Mouse (Mus musculus) intestine, embryonic 15.5 days (tissue): Measurements from ENCODE around the gene Sorcs2. TPM values are rescaled to one million over a fixed set of nuclear protein-coding genes. Genes with fewer than 3 reads are reported as not detected.

ENCODE experiments used
- ATAC-seq: fragments of 200-750 bp; cut with Nextera tagmentation; 2 replicates; pipeline ENCODE4 v1.8.0; 2017; ENCODE audit warnings: moderate TSS enrichment, moderate library complexity
- H3K27ac ChIP-seq: fragments of 300-500 bp; sonication (generic); 2 replicates; pipeline ENCODE4 v1.5.1; 2015; ENCODE audit warnings: mild to moderate bottlenecking, inconsistent platforms
- H3K27me3 ChIP-seq: fragments of 300-500 bp; sonication (generic); replicated peaks from 2 replicates; pipeline ENCODE4 v1.6.1; 2015; ENCODE audit warnings: inconsistent platforms
- H3K36me3 ChIP-seq: fragments of 300-500 bp; sonication (generic); 2 replicates; pipeline ENCODE4 v1.6.1; 2015; ENCODE audit warnings: inconsistent platforms
- H3K4me1 ChIP-seq: fragments of 300-500 bp; sonication (generic); replicated peaks from 2 replicates; pipeline ENCODE4 v1.6.1; 2015; ENCODE audit warnings: inconsistent platforms
- H3K4me2 ChIP-seq: fragments of 300-500 bp; sonication (generic); replicated peaks from 2 replicates; pipeline ENCODE4 v1.6.1; 2015; ENCODE audit warnings: mild to moderate bottlenecking, inconsistent platforms
- H3K4me3 ChIP-seq: fragments of 300-500 bp; sonication (generic); replicated peaks from 2 replicates; pipeline ENCODE4 v1.5.1; 2015; ENCODE audit warnings: inconsistent platforms
- H3K9ac ChIP-seq: fragments of 300-500 bp; sonication (generic); 2 replicates; pipeline ENCODE4 v1.6.1; 2015; ENCODE audit warnings: inconsistent platforms
- H3K9me3 ChIP-seq: fragments of 300-500 bp; sonication (generic); 2 replicates; pipeline ENCODE4 v1.6.1; 2016; ENCODE audit warnings: inconsistent platforms
- WGBS: fragments of 180-500 bp; shearing (Covaris S2); methylation state at CpG from one replicate; pipeline ENCODE4 v1.1.7; 2015; 5-methylcytosine and 5-hydroxymethylcytosine counted together
- polyA plus RNA-seq: library from polyadenylated mRNA; unstranded; fragments of >200 nt; fragmentation: Nextera tagmentation; extraction: Ambion mirVana; gene quantifications from 2 replicates; pipeline ENCODE4 v1.2.1, GENCODE M21; 2015

Sorcs2 gene
- polyA plus RNA-seq, 1 experiment from 2014 or later = 9.6 TPM

- H3K9me3 ChIP-seq = no peaks in the 10 kb centered on the region
- no peaks in the 10 kb centered on the region for H3K36me3 ChIP-seq
- 72% methylated on average over 7 of the region's 7 CpGs for WGBS
- no peak overlapping the region for H3K27ac ChIP-seq
- no peak overlapping the region for H3K4me2 ChIP-seq
- ATAC-seq = no peak
- H3K4me1 ChIP-seq = 0 out of 2 replicates have a peak, but pooled peaks cover 2% of the 10 kb centered on the region
- no peak overlapping the region for H3K9ac ChIP-seq
- no peaks in the 10 kb centered on the region for H3K27me3 ChIP-seq
- H3K4me3 ChIP-seq = no peak overlapping the region
These were observed 282.4 kb downstream of the Sorcs2 start for GRCm38 (mm10) chr5:36115519-36115918.

- Histone ChIP-seq H3K4me2 (no peak overlapping the region), H3K36me3 (no peaks in the 10 kb centered on the region), H3K9ac (no peak overlapping the region), H3K4me3 (no peak overlapping the region), H3K27me3 (no peaks in the 10 kb centered on the region), H3K9me3 (no peaks in the 10 kb centered on the region), H3K4me1 (no peaks in the 10 kb centered on the region), H3K27ac (no peak overlapping the region)
- ATAC-seq = no peak
- WGBS = 86% methylated on average over 2 of the region's 2 CpGs
These were observed 284.2 kb downstream of the Sorcs2 start for GRCm38 (mm10) chr5:36113696-36114095.

- H3K9me3 ChIP-seq = no peaks in the 10 kb centered on the region
- no peak overlapping the region for H3K9ac ChIP-seq
- ATAC-seq = no peak
- no peaks in the 10 kb centered on the region for H3K36me3 ChIP-seq
- no peak overlapping the region for H3K27ac ChIP-seq
- H3K4me2 ChIP-seq = no peak overlapping the region
- no peaks in the 10 kb centered on the region for H3K27me3 ChIP-seq
- WGBS = 76% methylated on average over 6 of the region's 6 CpGs
- H3K4me3 ChIP-seq = no peak overlapping the region
- H3K4me1 ChIP-seq = no peaks in the 10 kb centered on the region
These were observed 285.2 kb downstream of the Sorcs2 start for GRCm38 (mm10) chr5:36112696-36113095.

GRCm38 (mm10) chr5:36111516-36111915 is 286.4 kb downstream of the Sorcs2 start:
- Histone ChIP-seq H3K27me3 (no peaks in the 10 kb centered on the region), H3K4me1 (no peaks in the 10 kb centered on the region), H3K9me3 (no peaks in the 10 kb centered on the region), H3K9ac (no peak overlapping the region), H3K4me3 (no peak overlapping the region), H3K4me2 (no peak overlapping the region), H3K36me3 (no peaks in the 10 kb centered on the region), H3K27ac (no peak overlapping the region)
- WGBS = 79% methylated on average over 3 of the region's 3 CpGs
- ATAC-seq = no peak

- no peak for ATAC-seq
- no peak overlapping the region for H3K4me2 ChIP-seq
- no peaks in the 10 kb centered on the region for H3K36me3 ChIP-seq
- no peak overlapping the region for H3K4me3 ChIP-seq
- H3K4me1 ChIP-seq = no peaks in the 10 kb centered on the region
- no peaks in the 10 kb centered on the region for H3K27me3 ChIP-seq
- WGBS = 81% methylated on average over 4 of the region's 4 CpGs
- H3K9me3 ChIP-seq = no peaks in the 10 kb centered on the region
- H3K27ac ChIP-seq = no peak overlapping the region
- H3K9ac ChIP-seq = no peak overlapping the region
These were observed 289.5 kb downstream of the Sorcs2 start for GRCm38 (mm10) chr5:36108339-36108887.

- Histone ChIP-seq H3K4me1 (0 out of 2 replicates have a peak, but pooled peaks cover 4% of the 10 kb centered on the region), H3K27ac (no peak overlapping the region), H3K9me3 (no peaks in the 10 kb centered on the region), H3K9ac (no peak overlapping the region), H3K4me3 (no peak overlapping the region), H3K4me2 (no peak overlapping the region), H3K36me3 (no peaks in the 10 kb centered on the region), H3K27me3 (no peaks in the 10 kb centered on the region)
- ATAC-seq = no peak
- WGBS = 91% methylated on average over 2 of the region's 2 CpGs
These were observed 294.5 kb downstream of the Sorcs2 start for GRCm38 (mm10) chr5:36103483-36103882.

GRCm38 (mm10) chr5:36101129-36101528 is 296.8 kb downstream of the Sorcs2 start:
- H3K9ac ChIP-seq = no peak overlapping the region
- no peak overlapping the region for H3K4me2 ChIP-seq
- H3K4me3 ChIP-seq = no peak overlapping the region
- peaks cover 4% of the 10 kb centered on the region; the same call in 1 of the 2 replicates for H3K4me1 ChIP-seq
- no peaks in the 10 kb centered on the region for H3K27me3 ChIP-seq
- no peaks in the 10 kb centered on the region for H3K36me3 ChIP-seq
- H3K27ac ChIP-seq = no peak overlapping the region
- 42% methylated on average over 10 of the region's 10 CpGs for WGBS
- H3K9me3 ChIP-seq = no peaks in the 10 kb centered on the region
- ATAC-seq = no peak

GRCm38 (mm10) chr5:36100488-36100887 is 297.5 kb downstream of the Sorcs2 start:
- Histone ChIP-seq H3K27me3 (no peaks in the 10 kb centered on the region), H3K9ac (no peak overlapping the region), H3K4me3 (no peak overlapping the region), H3K4me1 (peaks cover 4% of the 10 kb centered on the region; the same call in 1 of the 2 replicates), H3K36me3 (no peaks in the 10 kb centered on the region), H3K27ac (no peak overlapping the region), H3K9me3 (no peaks in the 10 kb centered on the region), H3K4me2 (no peak overlapping the region)
- no peak for ATAC-seq
- 66% methylated on average over 3 of the region's 3 CpGs for WGBS

GRCm38 (mm10) chr5:36099662-36100061 is 298.3 kb downstream of the Sorcs2 start:
- H3K4me3 ChIP-seq = no peak overlapping the region

GRCm38 (mm10) chr5:36096046-36096445 is 301.9 kb downstream of the Sorcs2 start:
- 81% methylated on average over 8 of the region's 8 CpGs for WGBS
- H3K4me3 ChIP-seq = no peak overlapping the region
- H3K9ac ChIP-seq = no peak overlapping the region
- H3K9me3 ChIP-seq = no peaks in the 10 kb centered on the region
- ATAC-seq = no peak
- no peaks in the 10 kb centered on the region for H3K27me3 ChIP-seq
- no peaks in the 10 kb centered on the region for H3K36me3 ChIP-seq
- peaks cover 4% of the 10 kb centered on the region; the same call in 1 of the 2 replicates for H3K4me1 ChIP-seq
- no peak overlapping the region for H3K4me2 ChIP-seq
- no peak overlapping the region for H3K27ac ChIP-seq

More at GRCm38 (mm10) chr5:36099662-36100061, 298.3 kb downstream of the Sorcs2 start:
- Histone ChIP-seq H3K9ac (no peak overlapping the region), H3K4me2 (no peak overlapping the region), H3K9me3 (no peaks in the 10 kb centered on the region), H3K27ac (no peak overlapping the region), H3K27me3 (no peaks in the 10 kb centered on the region), H3K36me3 (no peaks in the 10 kb centered on the region), H3K4me1 (peaks cover 4% of the 10 kb centered on the region; the same call in 1 of the 2 replicates)
- ATAC-seq = peak; percentile 61; the same call in 1 of the 2 replicates
- 44% methylated on average over 4 of the region's 4 CpGs for WGBS

GRCm38 (mm10) chr5:36090036-36090435 is 307.9 kb downstream of the Sorcs2 start:
- Histone ChIP-seq H3K36me3 (no peaks in the 10 kb centered on the region), H3K4me1 (peaks cover 3% of the 10 kb centered on the region; the same call in 1 of the 2 replicates), H3K27me3 (no peaks in the 10 kb centered on the region), H3K9me3 (no peaks in the 10 kb centered on the region), H3K4me2 (no peak overlapping the region), H3K9ac (no peak overlapping the region), H3K4me3 (no peak overlapping the region), H3K27ac (no peak overlapping the region)
- no peak for ATAC-seq
- 71% methylated on average over 7 of the region's 7 CpGs for WGBS

GRCm38 (mm10) chr5:36089243-36089642 is 308.7 kb downstream of the Sorcs2 start:
- WGBS = 74% methylated on average over 2 of the region's 2 CpGs
- Histone ChIP-seq H3K9me3 (no peaks in the 10 kb centered on the region), H3K27ac (0 out of 2 replicates have a peak overlapping the region, but pooled peaks have one; percentile 24), H3K4me1 (peaks cover 3% of the 10 kb centered on the region; the same call in 1 of the 2 replicates), H3K4me3 (no peak overlapping the region), H3K27me3 (no peaks in the 10 kb centered on the region), H3K9ac (no peak overlapping the region), H3K36me3 (no peaks in the 10 kb centered on the region), H3K4me2 (no peak overlapping the region)
- ATAC-seq = no peak

- Histone ChIP-seq H3K9ac (no peak overlapping the region), H3K27me3 (no peaks in the 10 kb centered on the region), H3K27ac (no peak overlapping the region), H3K4me1 (peaks cover 3% of the 10 kb centered on the region; the same call in 1 of the 2 replicates), H3K4me2 (no peak overlapping the region), H3K36me3 (no peaks in the 10 kb centered on the region), H3K9me3 (no peaks in the 10 kb centered on the region), H3K4me3 (no peak overlapping the region)
- WGBS = 89% methylated on average over 5 of the region's 5 CpGs
- no peak for ATAC-seq
These were observed 311.0 kb downstream of the Sorcs2 start for GRCm38 (mm10) chr5:36086931-36087330.
